Mouse (Mus musculus): ENCODE results near the gene Arhgap15.

- TF ChIP-seq CTCF (IDR thresholded peaks at IDR 0.05; ENCODE audit: extremely low read depth, insufficient read depth, insufficient read length, insufficient replicate concordance) (no peak), POLR2A (IDR thresholded peaks at IDR 0.05; ENCODE audit: low read depth, low read length) (no peak)
Measured at GRCm38 (mm10) chr2:43723104-43723541, 25.5 kb upstream of the Arhgap15 start.
